Mouse (Mus musculus) midbrain, embryonic 13.5 days (tissue): ENCODE measurements around the gene Negr1. TPM values are rescaled to one million over a fixed set of nuclear protein-coding genes. Genes with fewer than 3 reads are reported as not detected.

Experiments
- ATAC-seq: fragments of 200-750 bp; cut with Nextera tagmentation; 2 replicates; pipeline ENCODE4 v1.8.0; 2017; ENCODE audit warnings: mild to moderate bottlenecking, moderate TSS enrichment, moderate library complexity
- H3K27ac ChIP-seq: fragments of 300-500 bp; sonication (generic); 2 replicates; pipeline ENCODE4 v1.5.1; 2015; ENCODE audit warnings: inconsistent platforms, mild to moderate bottlenecking, moderate library complexity
- H3K27me3 ChIP-seq: fragments of 300-500 bp; sonication (generic); 2 replicates; pipeline ENCODE4 v1.6.1; 2015; ENCODE audit warnings: mild to moderate bottlenecking, inconsistent platforms
- H3K36me3 ChIP-seq: fragments of 300-500 bp; sonication (generic); 2 replicates; pipeline ENCODE4 v1.6.1; 2015; ENCODE audit warnings: mild to moderate bottlenecking, inconsistent platforms
- H3K4me1 ChIP-seq: fragments of 300-500 bp; sonication (generic); replicated peaks from 2 replicates; pipeline ENCODE4 v1.6.1; 2015; ENCODE audit warnings: inconsistent platforms
- H3K4me2 ChIP-seq: fragments of 300-500 bp; sonication (generic); replicated peaks from 2 replicates; pipeline ENCODE4 v1.6.1; 2015; ENCODE audit warnings: moderate library complexity, mild to moderate bottlenecking, inconsistent platforms
- H3K4me3 ChIP-seq: fragments of 300-500 bp; sonication (generic); replicated peaks from 2 replicates; pipeline ENCODE4 v1.5.1; 2015; ENCODE audit warnings: mild to moderate bottlenecking, inconsistent platforms
- H3K9ac ChIP-seq: fragments of 300-500 bp; sonication (generic); replicated peaks from 2 replicates; pipeline ENCODE4 v1.6.1; 2015; ENCODE audit warnings: mild to moderate bottlenecking, inconsistent platforms
- H3K9me3 ChIP-seq: fragments of 300-500 bp; sonication (generic); 2 replicates; pipeline ENCODE4 v1.6.1; 2016; ENCODE audit warnings: mild to moderate bottlenecking, inconsistent platforms
- WGBS: fragments of 180-500 bp; shearing (Covaris S2); methylation state at CpG from one replicate; pipeline ENCODE4 v1.1.7; 2015; 5-methylcytosine and 5-hydroxymethylcytosine counted together
- polyA plus RNA-seq: library from polyadenylated mRNA; unstranded; fragments of >200 nt; fragmentation: Nextera tagmentation; extraction: Ambion mirVana; gene quantifications from 2 replicates; pipeline ENCODE4 v1.2.1, GENCODE M21; 2015

Gene Negr1
- polyA plus RNA-seq, 1 experiment from 2014 or later: 34.1 TPM

- Histone ChIP-seq H3K4me3 (no peak overlapping the region), H3K9ac (no peak overlapping the region), H3K9me3 (no peaks in the 10 kb centered on the region), H3K27ac (no peak overlapping the region), H3K4me1 (peaks cover 5% of the 10 kb centered on the region), H3K36me3 (no peaks in the 10 kb centered on the region), H3K4me2 (no peak overlapping the region), H3K27me3 (no peaks in the 10 kb centered on the region)
- ATAC-seq: no peak
- WGBS: 82% methylated on average over 2 of the region's 2 CpGs
Observed at GRCm38 (mm10) chr3:156771626-156772025, 210.0 kb downstream of the Negr1 start.

DNA sequence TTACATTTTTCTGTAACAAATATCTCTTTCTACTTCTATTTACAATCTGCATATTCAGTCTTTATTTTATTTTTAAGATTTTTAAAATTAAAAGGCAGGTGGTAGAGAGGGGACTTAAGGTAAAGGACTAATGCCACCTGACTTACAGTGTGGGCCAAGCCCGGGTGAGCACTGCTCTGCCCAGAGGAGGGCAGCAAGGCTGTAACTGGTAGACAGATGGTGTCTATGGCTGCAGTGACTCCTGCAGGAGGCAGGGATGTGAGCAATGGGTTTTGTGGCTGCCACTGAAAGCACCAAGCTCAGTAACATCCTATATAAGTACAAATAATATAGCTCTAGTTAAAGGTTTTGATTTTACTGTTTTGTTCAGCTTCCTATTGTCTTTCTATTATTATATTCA, 210.5 kb downstream of the Negr1 start:
- WGBS: 59% methylated on average over 1 of the region's 1 CpGs
- Histone ChIP-seq H3K4me1 (peaks cover 5% of the 10 kb centered on the region), H3K36me3 (no peaks in the 10 kb centered on the region), H3K27me3 (no peaks in the 10 kb centered on the region), H3K9me3 (no peaks in the 10 kb centered on the region), H3K4me3 (no peak overlapping the region), H3K9ac (no peak overlapping the region), H3K27ac (no peak overlapping the region), H3K4me2 (no peak overlapping the region)
- ATAC-seq: peak; percentile 87

- WGBS: 47% methylated on average over 1 of the region's 1 CpGs
- ATAC-seq: no peak
- Histone ChIP-seq H3K9me3 (no peaks in the 10 kb centered on the region), H3K9ac (no peak overlapping the region), H3K36me3 (no peaks in the 10 kb centered on the region), H3K4me3 (no peak overlapping the region), H3K27ac (no peak overlapping the region), H3K4me1 (peaks cover 4% of the 10 kb centered on the region; the same call in 1 of the 2 replicates), H3K27me3 (no peaks in the 10 kb centered on the region), H3K4me2 (no peak overlapping the region)
Observed at GRCm38 (mm10) chr3:156784309-156784852, 222.8 kb downstream of the Negr1 start.

DNA sequence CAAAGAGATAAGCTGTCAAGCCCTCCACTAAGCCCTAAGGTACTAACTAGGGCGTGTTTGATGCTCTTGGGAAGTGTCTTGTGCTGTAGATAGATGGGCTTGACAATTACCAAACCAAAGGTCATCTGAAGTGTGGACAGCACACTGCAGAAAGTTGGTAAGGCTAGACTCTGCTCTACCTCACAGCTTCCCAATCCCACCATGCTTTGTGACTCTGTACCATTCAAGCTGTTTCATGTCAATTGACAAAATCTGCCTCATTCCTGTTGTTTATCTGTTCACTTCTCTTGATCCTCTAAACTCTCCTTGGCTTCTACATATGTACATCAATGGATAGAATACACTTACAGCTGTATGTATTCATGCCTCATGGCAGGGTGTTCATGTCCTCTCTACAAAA, 224.8 kb downstream of the Negr1 start:
- Histone ChIP-seq H3K4me1 (peaks cover 4% of the 10 kb centered on the region; the same call in 1 of the 2 replicates), H3K27ac (no peak overlapping the region), H3K36me3 (no peaks in the 10 kb centered on the region), H3K4me3 (no peak overlapping the region), H3K9ac (no peak overlapping the region), H3K9me3 (no peaks in the 10 kb centered on the region), H3K27me3 (no peaks in the 10 kb centered on the region), H3K4me2 (no peak overlapping the region)
- no peak for ATAC-seq
- 65% methylated on average over 1 of the region's 1 CpGs for WGBS

DNA sequence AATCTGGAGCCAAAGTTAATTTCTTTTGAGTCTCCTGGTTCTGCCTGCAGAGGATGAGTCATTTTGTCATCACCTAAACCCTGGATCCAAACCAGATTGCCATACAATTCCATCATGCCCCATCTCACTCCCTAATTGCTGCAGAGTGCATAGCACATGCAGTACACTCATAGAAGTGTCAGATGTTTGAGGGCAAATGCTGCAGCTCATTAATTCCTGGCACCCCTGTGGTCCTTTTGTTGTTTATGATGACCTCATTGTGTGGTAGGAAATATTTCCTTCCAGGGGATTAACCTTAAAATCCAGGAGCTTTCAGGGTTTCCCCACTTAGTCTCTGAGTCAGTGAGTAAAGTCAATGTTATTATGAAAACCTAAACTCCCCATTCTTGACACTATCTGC, 229.6 kb downstream of the Negr1 start:
- Histone ChIP-seq H3K36me3 (no peaks in the 10 kb centered on the region), H3K9me3 (no peaks in the 10 kb centered on the region), H3K4me1 (peaks cover 17% of the 10 kb centered on the region; the same call in 1 of the 2 replicates), H3K4me2 (no peak overlapping the region), H3K4me3 (no peak overlapping the region), H3K9ac (no peak overlapping the region), H3K27me3 (no peaks in the 10 kb centered on the region), H3K27ac (no peak overlapping the region)
- ATAC-seq: no peak

DNA sequence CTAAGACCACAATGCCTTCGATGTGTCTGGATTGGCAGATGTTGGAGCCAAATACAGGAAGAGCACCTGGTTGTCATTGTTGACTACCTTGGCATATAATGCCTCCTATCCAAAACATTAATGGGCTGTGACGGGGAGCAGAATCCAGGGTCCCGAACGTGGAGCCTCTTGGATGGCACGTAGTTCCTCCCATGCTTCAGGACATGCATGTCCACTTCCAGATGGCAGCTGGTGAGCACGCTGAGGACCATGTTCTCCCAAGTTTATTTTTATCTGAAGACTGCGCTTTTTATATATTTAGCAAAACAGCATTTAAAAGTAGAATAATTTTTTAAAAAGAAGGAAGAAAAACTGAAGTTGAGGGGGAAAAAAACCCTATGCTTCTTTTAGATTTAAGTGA, 231.1 kb downstream of the Negr1 start:
- Histone ChIP-seq H3K27ac (no peak overlapping the region), H3K27me3 (no peaks in the 10 kb centered on the region), H3K9ac (no peak overlapping the region), H3K4me2 (no peak overlapping the region), H3K36me3 (no peaks in the 10 kb centered on the region), H3K4me3 (no peak overlapping the region), H3K4me1 (peaks cover 17% of the 10 kb centered on the region; the same call in 1 of the 2 replicates), H3K9me3 (no peaks in the 10 kb centered on the region)
- no peak for ATAC-seq
- 92% methylated on average over 7 of the region's 7 CpGs for WGBS

DNA sequence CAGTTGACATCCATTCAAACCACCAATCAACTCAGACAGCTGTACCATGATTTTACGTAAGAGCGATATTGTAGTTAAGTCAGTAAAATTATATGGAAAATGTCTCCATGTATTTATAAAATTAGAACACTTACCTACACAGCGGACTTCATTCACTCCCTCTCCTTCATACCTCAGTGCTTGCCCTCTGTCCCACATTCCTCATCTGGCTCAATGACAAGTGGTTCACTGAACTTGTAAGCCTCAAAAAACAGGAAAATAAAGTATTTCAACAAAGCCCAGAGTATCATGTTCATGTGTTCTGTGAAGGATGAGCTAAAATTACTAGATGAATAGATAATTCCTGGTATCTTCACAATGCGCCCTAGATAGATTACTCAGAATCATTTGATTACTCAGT, 232.5 kb downstream of the Negr1 start:
- H3K4me3 ChIP-seq: no peak overlapping the region
- WGBS: 90% methylated on average over 4 of the region's 4 CpGs
- no peak overlapping the region for H3K27ac ChIP-seq
- no peak overlapping the region for H3K4me2 ChIP-seq
- no peaks in the 10 kb centered on the region for H3K36me3 ChIP-seq
- H3K4me1 ChIP-seq: peaks cover 17% of the 10 kb centered on the region; the same call in 1 of the 2 replicates
- no peaks in the 10 kb centered on the region for H3K27me3 ChIP-seq
- H3K9me3 ChIP-seq: no peaks in the 10 kb centered on the region
- H3K9ac ChIP-seq: no peak overlapping the region
- no peak for ATAC-seq

GRCm38 (mm10) chr3:156794610-156795009, 233.0 kb downstream of the Negr1 start:
- H3K27me3 ChIP-seq: no peaks in the 10 kb centered on the region
- H3K9me3 ChIP-seq: no peaks in the 10 kb centered on the region
- peaks cover 17% of the 10 kb centered on the region; the same call in 1 of the 2 replicates for H3K4me1 ChIP-seq
- H3K4me3 ChIP-seq: no peak overlapping the region
- no peak for ATAC-seq
- H3K27ac ChIP-seq: no peak overlapping the region
- no peak overlapping the region for H3K9ac ChIP-seq
- WGBS: 41% methylated on average over 2 of the region's 2 CpGs
- H3K36me3 ChIP-seq: no peaks in the 10 kb centered on the region
- H3K4me2 ChIP-seq: no peak overlapping the region

DNA sequence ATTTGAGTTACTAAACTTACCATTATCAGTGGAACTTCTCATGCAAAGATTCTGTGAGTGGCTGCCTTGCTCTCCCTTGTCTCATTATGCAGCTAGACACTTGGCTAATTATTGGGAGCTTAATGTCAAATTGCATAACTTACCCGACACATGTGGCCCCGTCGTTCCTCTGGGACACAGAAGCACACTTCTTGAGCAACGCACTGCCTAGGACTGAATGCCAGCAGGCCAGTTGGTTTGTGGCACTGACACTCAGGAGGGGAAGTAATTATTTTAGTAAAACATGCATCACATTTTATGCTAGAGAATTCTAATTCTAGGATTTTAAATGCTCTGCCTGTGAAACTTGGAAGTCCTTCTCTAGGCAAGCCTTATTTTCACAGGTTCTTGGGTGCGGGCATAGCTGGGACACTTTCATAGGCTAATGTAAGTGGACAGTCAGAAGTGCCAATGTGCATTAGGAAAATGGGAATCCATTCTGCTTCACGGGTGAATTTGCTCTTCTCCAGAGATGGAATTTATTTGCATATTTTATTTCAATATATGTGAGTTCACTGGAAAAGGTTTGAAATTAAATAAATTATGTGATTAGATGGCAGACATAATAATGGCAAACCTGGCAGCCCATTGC, 234.6 kb downstream of the Negr1 start:
- Histone ChIP-seq H3K9ac (no peak overlapping the region), H3K4me1 (peaks cover 17% of the 10 kb centered on the region; the same call in 1 of the 2 replicates), H3K4me3 (no peak overlapping the region), H3K4me2 (no peak overlapping the region), H3K27ac (no peak overlapping the region; the same call in 1 of the 2 replicates), H3K27me3 (no peaks in the 10 kb centered on the region), H3K9me3 (no peaks in the 10 kb centered on the region), H3K36me3 (no peaks in the 10 kb centered on the region)
- peak; percentile 60 for ATAC-seq
- 57% methylated on average over 6 of the region's 6 CpGs for WGBS

- no peaks in the 10 kb centered on the region for H3K36me3 ChIP-seq
- no peak overlapping the region for H3K9ac ChIP-seq
- H3K9me3 ChIP-seq: no peaks in the 10 kb centered on the region
- H3K27ac ChIP-seq: no peak overlapping the region
- H3K27me3 ChIP-seq: no peaks in the 10 kb centered on the region
- H3K4me2 ChIP-seq: no peak overlapping the region
- no peak overlapping the region for H3K4me3 ChIP-seq
- peaks cover 11% of the 10 kb centered on the region; the same call in 1 of the 2 replicates for H3K4me1 ChIP-seq
- ATAC-seq: no peak
- WGBS: 96% methylated on average over 7 of the region's 7 CpGs
Observed at GRCm38 (mm10) chr3:156799228-156799627, 237.6 kb downstream of the Negr1 start.

DNA sequence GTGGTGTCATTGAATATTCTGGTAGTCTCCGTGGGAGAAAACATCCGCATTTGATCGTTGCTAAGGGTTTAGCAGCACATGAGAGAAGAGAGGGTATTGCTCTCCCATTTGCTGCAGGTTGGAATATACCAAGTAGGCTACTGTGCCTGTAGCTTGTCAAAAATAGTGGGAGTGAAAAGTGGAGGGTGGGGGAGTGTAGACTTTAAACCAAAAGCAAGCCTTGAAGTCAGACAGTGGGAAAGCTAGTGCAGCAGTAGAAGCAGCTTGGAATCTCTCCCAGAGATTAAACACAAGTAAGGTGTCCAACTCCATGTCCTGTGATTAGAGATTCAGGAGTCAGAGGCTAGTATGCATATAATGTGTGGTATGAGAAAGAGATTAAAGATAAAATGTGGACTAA, 248.2 kb downstream of the Negr1 start:
- Histone ChIP-seq H3K27ac (no peak overlapping the region), H3K4me3 (no peak overlapping the region), H3K36me3 (no peaks in the 10 kb centered on the region), H3K27me3 (no peaks in the 10 kb centered on the region), H3K4me1 (0 out of 2 replicates have a peak, but pooled peaks cover 13% of the 10 kb centered on the region), H3K9ac (no peak overlapping the region), H3K9me3 (no peaks in the 10 kb centered on the region), H3K4me2 (no peak overlapping the region)
- ATAC-seq: no peak
- 83% methylated on average over 3 of the region's 3 CpGs for WGBS

DNA sequence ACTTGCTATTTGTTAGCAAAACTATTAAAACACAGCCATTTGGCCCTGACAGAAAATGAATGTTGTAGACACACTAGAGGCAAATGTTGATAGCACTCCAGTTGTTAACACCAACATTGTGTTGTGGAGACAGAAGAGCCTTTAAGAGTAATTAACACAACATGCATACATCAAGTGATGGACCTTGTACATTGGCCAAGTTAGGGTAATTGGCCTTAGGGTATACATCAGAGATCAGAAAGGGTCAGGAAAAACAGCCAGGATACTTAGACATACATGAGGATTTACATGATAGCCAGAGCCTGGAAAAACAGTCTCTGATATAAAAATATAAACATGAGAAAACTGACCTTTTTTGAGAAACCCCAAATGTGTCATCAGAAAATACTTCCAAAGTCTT, 255.3 kb downstream of the Negr1 start:
- no peak for ATAC-seq
- Histone ChIP-seq H3K27ac (no peak overlapping the region), H3K4me2 (no peak overlapping the region), H3K36me3 (no peaks in the 10 kb centered on the region), H3K4me3 (no peak overlapping the region), H3K4me1 (0 out of 2 replicates have a peak, but pooled peaks cover under 1% of the 10 kb centered on the region), H3K27me3 (no peaks in the 10 kb centered on the region), H3K9me3 (no peaks in the 10 kb centered on the region), H3K9ac (no peak overlapping the region)

DNA sequence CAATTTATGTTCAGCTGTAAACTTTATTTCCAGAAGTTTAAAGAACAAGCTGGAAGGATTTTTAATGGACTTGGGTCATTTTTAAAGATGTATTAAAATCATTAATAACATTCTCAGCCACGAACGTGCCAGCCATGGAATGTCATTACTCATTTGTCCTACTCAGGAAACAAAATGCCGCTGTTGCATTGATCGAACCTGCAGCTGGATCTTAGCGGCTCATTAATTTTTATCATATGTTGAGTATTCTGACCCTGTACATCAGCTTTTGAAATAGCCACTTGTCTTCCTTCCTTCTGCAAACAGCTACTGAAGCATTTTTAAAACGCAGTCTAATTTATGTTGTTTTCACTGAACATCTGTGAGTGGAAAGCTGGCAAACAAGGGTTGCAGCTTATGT, 255.9 kb downstream of the Negr1 start:
- H3K27ac ChIP-seq: no peak overlapping the region
- no peaks in the 10 kb centered on the region for H3K27me3 ChIP-seq
- H3K9ac ChIP-seq: no peak overlapping the region
- no peaks in the 10 kb centered on the region for H3K36me3 ChIP-seq
- no peaks in the 10 kb centered on the region for H3K9me3 ChIP-seq
- H3K4me2 ChIP-seq: no peak overlapping the region
- 83% methylated on average over 6 of the region's 6 CpGs for WGBS
- H3K4me3 ChIP-seq: no peak overlapping the region
- no peaks in the 10 kb centered on the region for H3K4me1 ChIP-seq
- no peak for ATAC-seq
